Mouse (Mus musculus): ENCODE results near the gene Scin. TPM values are rescaled to one million over a fixed set of nuclear protein-coding genes. Genes with fewer than 3 reads are reported as not detected.

The Scin gene
- polyA plus RNA-seq, 1 experiment = 0.60 TPM

DNA sequence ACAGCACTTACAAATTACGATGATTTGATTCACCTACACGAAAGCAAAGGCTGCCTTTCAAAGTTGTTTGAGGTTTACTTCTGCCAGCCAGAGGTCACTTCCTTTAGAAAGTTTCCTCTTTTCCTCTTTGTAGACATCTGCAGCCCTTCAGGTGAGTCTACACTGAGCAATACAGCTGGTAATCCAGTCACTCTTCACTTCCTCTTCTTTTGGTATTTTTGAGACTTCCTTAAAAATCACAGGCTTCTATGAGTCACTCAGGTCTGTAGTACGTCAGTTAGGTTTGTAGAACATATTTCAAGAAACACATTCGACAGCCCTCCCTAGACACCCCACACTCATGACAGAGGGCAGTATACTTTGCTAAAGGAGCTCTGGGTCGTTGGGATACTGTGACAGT, 6.7 kb upstream of the Scin start:
- TF ChIP-seq CTCF (IDR thresholded peaks at IDR 0.05; ENCODE audit: low read depth, low read length) (no peak), POLR2A (IDR thresholded peaks at IDR 0.05; ENCODE audit: insufficient read depth, low read length) (no peak), EP300 (IDR thresholded peaks at IDR 0.05; ENCODE audit: insufficient read depth, low read depth, low read length) (no peak)
- Histone ChIP-seq H3K9me3 (replicated peaks; ENCODE audit: control insufficient read depth, insufficient read depth, low read length, poor library complexity, severe bottlenecking) (no peaks in the 10 kb centered on the region), H3K36me3 (ENCODE audit: control insufficient read depth, insufficient read depth, low read length, poor library complexity, severe bottlenecking) (no peaks in the 10 kb centered on the region), H3K27ac (ENCODE audit: insufficient read depth, low read length) (no peak overlapping the region), H3K4me3 (ENCODE audit: low read depth, low read length) (no peak overlapping the region), H3K27me3 (ENCODE audit: control insufficient read depth, insufficient read depth, low read length, poor library complexity, severe bottlenecking) (no peaks in the 10 kb centered on the region), H3K9ac (ENCODE audit: low read depth, poor library complexity, severe bottlenecking) (no peak overlapping the region), H3K4me1 (ENCODE audit: control insufficient read depth, insufficient read depth, low read length) (no peaks in the 10 kb centered on the region)

DNA sequence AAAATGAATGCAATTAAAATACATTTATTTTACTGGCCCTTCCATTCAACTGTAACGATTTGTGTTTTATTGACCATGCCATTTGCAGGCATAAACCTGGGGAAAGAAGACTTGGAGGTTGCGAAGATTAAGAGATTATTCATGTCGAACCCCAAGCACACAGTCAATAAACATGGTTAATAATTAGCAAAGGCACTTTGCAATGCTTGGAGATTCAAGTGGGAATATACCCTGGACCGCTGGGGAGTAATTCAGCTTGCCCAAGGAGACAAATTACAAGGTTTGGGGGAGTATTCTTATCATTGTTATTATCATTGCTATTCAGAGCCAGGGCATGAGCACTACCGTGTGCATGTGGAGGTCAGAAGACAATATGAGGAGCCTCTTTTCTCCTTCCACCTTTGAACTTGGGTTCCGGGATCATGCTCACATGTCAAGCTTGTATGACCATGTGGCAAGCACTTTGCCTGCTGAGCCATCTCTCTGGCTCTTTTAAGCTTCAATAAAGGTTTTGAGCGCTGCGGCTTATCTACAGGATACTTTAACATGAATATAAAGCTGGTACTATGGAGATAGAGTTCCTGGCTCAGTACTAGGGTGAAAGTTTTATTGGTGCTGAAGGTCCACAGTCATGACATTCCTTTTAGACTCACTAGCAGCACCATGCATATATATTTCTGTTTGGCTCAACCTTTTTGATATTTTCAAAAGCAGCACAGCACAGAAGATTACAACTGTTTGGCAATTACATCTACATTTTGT, 5.6 kb upstream of the Scin start:
- Histone ChIP-seq H3K9ac (ENCODE audit: low read depth, poor library complexity, severe bottlenecking) (no peak overlapping the region), H3K4me1 (ENCODE audit: control insufficient read depth, insufficient read depth, low read length) (no peaks in the 10 kb centered on the region), H3K27me3 (ENCODE audit: control insufficient read depth, insufficient read depth, low read length, poor library complexity, severe bottlenecking) (no peaks in the 10 kb centered on the region), H3K27ac (ENCODE audit: insufficient read depth, low read length) (no peak overlapping the region), H3K36me3 (ENCODE audit: control insufficient read depth, insufficient read depth, low read length, poor library complexity, severe bottlenecking) (no peaks in the 10 kb centered on the region), H3K4me3 (ENCODE audit: low read depth, low read length) (no peak overlapping the region), H3K9me3 (replicated peaks; ENCODE audit: control insufficient read depth, insufficient read depth, low read length, poor library complexity, severe bottlenecking) (no peaks in the 10 kb centered on the region)
- no peak for TF ChIP-seq CTCF (IDR thresholded peaks at IDR 0.05; ENCODE audit: low read depth, low read length)
- no peak for TF ChIP-seq EP300 (IDR thresholded peaks at IDR 0.05; ENCODE audit: insufficient read depth, low read depth, low read length)
- no peak for TF ChIP-seq POLR2A (IDR thresholded peaks at IDR 0.05; ENCODE audit: insufficient read depth, low read length)

DNA sequence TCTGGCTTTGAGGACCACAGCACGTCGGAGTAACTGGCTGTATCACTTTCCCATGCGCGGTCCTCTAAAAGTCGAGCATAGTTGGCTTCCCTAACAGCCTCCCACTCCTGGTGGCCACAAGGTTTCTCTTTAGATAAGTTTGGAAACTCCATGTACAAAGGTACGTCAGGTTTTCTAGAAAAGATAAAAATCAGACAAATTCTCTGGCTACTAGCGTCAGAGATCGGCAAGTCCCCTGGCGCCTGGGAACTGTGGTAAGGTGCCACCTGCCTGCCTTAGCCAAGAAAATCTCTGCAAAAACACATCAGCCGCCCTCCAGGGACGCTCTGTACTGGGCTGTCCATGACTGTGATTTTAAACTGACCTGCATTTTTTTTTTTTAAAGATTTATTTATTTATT, 501 bp upstream of the Scin start:
- Histone ChIP-seq H3K9ac (ENCODE audit: low read depth, poor library complexity, severe bottlenecking) (no peak overlapping the region), H3K4me1 (ENCODE audit: control insufficient read depth, insufficient read depth, low read length) (no peaks in the 10 kb centered on the region), H3K27ac (ENCODE audit: insufficient read depth, low read length) (no peak overlapping the region), H3K27me3 (ENCODE audit: control insufficient read depth, insufficient read depth, low read length, poor library complexity, severe bottlenecking) (no peaks in the 10 kb centered on the region), H3K4me3 (ENCODE audit: low read depth, low read length) (peak overlapping the region; percentile 41), H3K36me3 (ENCODE audit: control insufficient read depth, insufficient read depth, low read length, poor library complexity, severe bottlenecking) (no peaks in the 10 kb centered on the region), H3K9me3 (replicated peaks; ENCODE audit: control insufficient read depth, insufficient read depth, low read length, poor library complexity, severe bottlenecking) (no peaks in the 10 kb centered on the region)
- TF ChIP-seq CTCF (IDR thresholded peaks at IDR 0.05; ENCODE audit: low read depth, low read length) (no peak), EP300 (IDR thresholded peaks at IDR 0.05; ENCODE audit: insufficient read depth, low read depth, low read length) (no peak), POLR2A (IDR thresholded peaks at IDR 0.05; ENCODE audit: insufficient read depth, low read length) (no peak)

DNA sequence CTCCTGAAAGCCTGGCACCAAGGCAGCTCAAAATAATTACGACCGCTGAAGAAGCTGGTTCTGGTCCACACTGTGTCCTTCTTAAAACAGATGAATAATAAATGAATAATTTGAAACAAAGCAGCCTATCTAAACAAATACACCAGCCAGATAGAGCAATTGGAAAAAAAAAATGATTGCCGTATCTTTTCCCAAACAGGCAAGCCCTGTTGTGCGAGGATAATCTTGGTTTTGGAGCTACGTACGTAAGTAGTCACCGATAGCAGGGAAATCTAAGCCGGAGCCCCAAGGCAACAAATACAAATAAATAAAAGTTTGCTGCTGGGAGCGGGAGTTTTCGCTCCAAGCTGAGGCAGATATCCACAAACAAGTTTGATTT, 845 bp downstream of the Scin start:
- Histone ChIP-seq H3K36me3 (ENCODE audit: control insufficient read depth, insufficient read depth, low read length, poor library complexity, severe bottlenecking) (no peaks in the 10 kb centered on the region), H3K9ac (ENCODE audit: low read depth, poor library complexity, severe bottlenecking) (no peak overlapping the region), H3K4me3 (ENCODE audit: low read depth, low read length) (no peak overlapping the region), H3K4me1 (ENCODE audit: control insufficient read depth, insufficient read depth, low read length) (no peaks in the 10 kb centered on the region), H3K27me3 (ENCODE audit: control insufficient read depth, insufficient read depth, low read length, poor library complexity, severe bottlenecking) (no peaks in the 10 kb centered on the region), H3K27ac (ENCODE audit: insufficient read depth, low read length) (no peak overlapping the region), H3K9me3 (replicated peaks; ENCODE audit: control insufficient read depth, insufficient read depth, low read length, poor library complexity, severe bottlenecking) (no peaks in the 10 kb centered on the region)
- TF ChIP-seq CTCF (IDR thresholded peaks at IDR 0.05; ENCODE audit: low read depth, low read length) (no peak), EP300 (IDR thresholded peaks at IDR 0.05; ENCODE audit: insufficient read depth, low read depth, low read length) (no peak), POLR2A (IDR thresholded peaks at IDR 0.05; ENCODE audit: insufficient read depth, low read length) (no peak)

DNA sequence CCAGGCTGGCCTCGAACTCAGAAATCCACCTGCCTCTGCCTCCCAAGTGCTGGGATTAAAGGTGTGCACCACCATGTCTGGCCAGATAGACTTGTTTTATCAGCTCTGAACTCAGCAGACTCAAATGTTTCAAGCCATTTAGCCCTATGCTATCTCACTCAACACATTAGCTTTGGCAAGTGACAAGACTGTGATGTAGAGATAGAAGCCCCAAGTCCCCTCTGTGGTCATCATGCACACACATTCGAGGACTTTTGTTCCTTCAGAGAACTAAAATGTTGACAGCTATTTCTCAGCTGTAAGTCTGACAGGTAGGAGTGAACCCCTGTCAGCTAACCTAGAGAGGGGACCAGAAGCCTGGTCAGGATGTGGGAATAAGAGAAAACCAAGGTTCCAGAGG, 15.2 kb downstream of the Scin start:
- Histone ChIP-seq H3K27me3 (ENCODE audit: control insufficient read depth, insufficient read depth, low read length, poor library complexity, severe bottlenecking) (no peaks in the 10 kb centered on the region), H3K4me3 (ENCODE audit: low read depth, low read length) (no peak overlapping the region), H3K36me3 (ENCODE audit: control insufficient read depth, insufficient read depth, low read length, poor library complexity, severe bottlenecking) (no peaks in the 10 kb centered on the region), H3K9ac (ENCODE audit: low read depth, poor library complexity, severe bottlenecking) (no peak overlapping the region), H3K4me1 (ENCODE audit: control insufficient read depth, insufficient read depth, low read length) (no peaks in the 10 kb centered on the region), H3K27ac (ENCODE audit: insufficient read depth, low read length) (no peak overlapping the region), H3K9me3 (replicated peaks; ENCODE audit: control insufficient read depth, insufficient read depth, low read length, poor library complexity, severe bottlenecking) (no peaks in the 10 kb centered on the region)
- TF ChIP-seq POLR2A (IDR thresholded peaks at IDR 0.05; ENCODE audit: insufficient read depth, low read length) (no peak), EP300 (IDR thresholded peaks at IDR 0.05; ENCODE audit: insufficient read depth, low read depth, low read length) (no peak), CTCF (IDR thresholded peaks at IDR 0.05; ENCODE audit: low read depth, low read length) (no peak)

DNA sequence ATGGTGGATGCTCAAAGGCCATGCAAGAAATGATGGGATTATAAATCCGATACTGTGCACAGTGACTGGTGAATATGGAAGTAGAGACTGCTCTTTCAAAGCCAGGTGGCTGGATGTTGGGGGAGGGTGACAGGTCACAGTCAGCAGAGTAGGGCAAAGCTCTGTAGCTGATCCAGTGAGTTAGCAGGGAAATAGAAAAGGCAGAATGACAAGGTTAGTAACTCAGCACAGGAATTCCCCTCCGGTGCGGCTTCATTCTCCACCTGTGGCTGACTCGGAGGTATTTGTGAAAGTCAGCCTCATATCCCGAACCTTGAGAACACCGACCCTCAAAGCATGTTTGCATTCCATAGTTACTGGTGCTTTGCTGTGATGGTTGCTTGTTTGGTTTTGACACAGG, 17.0 kb downstream of the Scin start:
- TF ChIP-seq CTCF (IDR thresholded peaks at IDR 0.05; ENCODE audit: low read depth, low read length) = no peak
- no peak overlapping the region for H3K9ac ChIP-seq (ENCODE audit: low read depth, poor library complexity, severe bottlenecking)

More for the DNA sequence above, 17.0 kb downstream of the Scin start:
- Histone ChIP-seq H3K4me3 (ENCODE audit: low read depth, low read length) (no peak overlapping the region), H3K36me3 (ENCODE audit: control insufficient read depth, insufficient read depth, low read length, poor library complexity, severe bottlenecking) (no peaks in the 10 kb centered on the region), H3K27ac (ENCODE audit: insufficient read depth, low read length) (no peak overlapping the region), H3K4me1 (ENCODE audit: control insufficient read depth, insufficient read depth, low read length) (no peaks in the 10 kb centered on the region), H3K9me3 (replicated peaks; ENCODE audit: control insufficient read depth, insufficient read depth, low read length, poor library complexity, severe bottlenecking) (no peaks in the 10 kb centered on the region), H3K27me3 (ENCODE audit: control insufficient read depth, insufficient read depth, low read length, poor library complexity, severe bottlenecking) (no peaks in the 10 kb centered on the region)

Data from ES-Bruce4 (cell line).